Mouse (Mus musculus) bone marrow macrophage, adult 2 months (primary cell): ENCODE results near the gene Tha1.

Experiments
- CTCF ChIP-seq: IDR thresholded peaks from 2 replicates; pipeline ENCODE4 v1.5.1; 2012; ENCODE audit warnings: low read depth, mild to moderate bottlenecking, low read length, moderate library complexity
- POLR2A ChIP-seq: IDR thresholded peaks from 2 replicates; pipeline ENCODE4 v1.6.1; 2012; ENCODE audit warnings: mild to moderate bottlenecking, low read depth, low read length, borderline replicate concordance

DNA sequence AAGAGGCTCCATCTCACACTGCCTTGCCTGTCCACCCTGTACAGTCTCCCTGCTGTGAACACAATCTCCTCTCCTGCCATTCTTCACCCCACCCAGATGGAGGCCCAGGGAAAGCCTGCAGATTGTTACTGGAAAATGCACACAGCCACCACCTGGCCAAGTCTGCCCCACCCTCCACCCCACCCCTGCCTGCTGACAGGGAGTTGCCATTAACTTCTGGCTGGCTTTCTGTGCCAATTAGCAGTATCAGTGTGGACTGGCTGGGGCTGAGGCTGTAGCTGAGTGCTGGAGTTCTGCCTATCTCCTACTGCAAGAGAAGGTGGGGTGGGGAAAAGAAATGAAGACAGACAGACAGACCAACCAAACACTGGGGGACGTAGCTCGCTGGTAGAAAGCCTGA lies 34.7 kb downstream of the Tha1 start:
- TF ChIP-seq POLR2A, result no peak
- no peak for TF ChIP-seq CTCF
